Mouse (Mus musculus) midbrain, embryonic 12.5 days (tissue): ENCODE measurements around the gene Dapk2. TPM values are rescaled to one million over a fixed set of nuclear protein-coding genes. Genes with fewer than 3 reads are reported as not detected.
A peak's percentile ranks its signal among the peaks of the same experiment; 100 is the strongest.

Source experiments
- ATAC-seq: fragments of 200-750 bp; cut with Nextera tagmentation; 2 replicates; pipeline ENCODE4 v1.8.0; 2017; ENCODE audit warnings: low read depth, moderate TSS enrichment, moderate library complexity; ENCODE audit not compliant: low FRiP score
- H3K27ac ChIP-seq: fragments of 300-500 bp; sonication (generic); replicated peaks from 2 replicates; pipeline ENCODE4 v1.5.1; 2016; ENCODE audit warnings: mild to moderate bottlenecking
- H3K27me3 ChIP-seq: fragments of 300-500 bp; sonication (generic); 2 replicates; pipeline ENCODE4 v1.6.1; 2016; ENCODE audit warnings: mild to moderate bottlenecking
- H3K36me3 ChIP-seq: fragments of 300-500 bp; sonication (generic); 2 replicates; pipeline ENCODE4 v1.6.1; 2016
- H3K4me1 ChIP-seq: fragments of 300-500 bp; sonication (generic); 2 replicates; pipeline ENCODE4 v1.6.1; 2016
- H3K4me2 ChIP-seq: fragments of 300-500 bp; sonication (generic); replicated peaks from 2 replicates; pipeline ENCODE4 v1.6.1; 2016; ENCODE audit warnings: mild to moderate bottlenecking, moderate library complexity
- H3K4me3 ChIP-seq: fragments of 300-500 bp; sonication (generic); 2 replicates; pipeline ENCODE4 v1.5.1; 2016; ENCODE audit warnings: mild to moderate bottlenecking
- H3K9ac ChIP-seq: fragments of 300-500 bp; sonication (generic); replicated peaks from 2 replicates; pipeline ENCODE4 v1.6.1; 2016; ENCODE audit warnings: mild to moderate bottlenecking, moderate library complexity
- H3K9me3 ChIP-seq: fragments of 300-500 bp; sonication (generic); 2 replicates; pipeline ENCODE4 v1.6.1; 2016; ENCODE audit warnings: mild to moderate bottlenecking
- WGBS: fragments of 180-500 bp; shearing (Covaris S2); methylation state at CpG from one replicate; pipeline ENCODE4 v1.1.7; 2016; 5-methylcytosine and 5-hydroxymethylcytosine counted together
- polyA plus RNA-seq: library from polyadenylated mRNA; unstranded; fragments of >200 nt; fragmentation: Nextera tagmentation; extraction: Ambion mirVana; gene quantifications from 2 replicates; pipeline ENCODE4 v1.2.1, GENCODE M21; 2016

Gene Dapk2
- polyA plus RNA-seq, 1 experiment from 2014 or later, result 3.7 TPM

GRCm38 (mm10) chr9:66174985-66175384 is 17.0 kb downstream of the Dapk2 start:
- 93% methylated on average over 3 of the region's 3 CpGs for WGBS
- no peaks in the 10 kb centered on the region for H3K36me3 ChIP-seq
- H3K27ac ChIP-seq, result no peak overlapping the region
- H3K9me3 ChIP-seq, result no peaks in the 10 kb centered on the region
- no peaks in the 10 kb centered on the region for H3K27me3 ChIP-seq
- H3K4me2 ChIP-seq, result no peak overlapping the region
- no peak overlapping the region for H3K4me3 ChIP-seq
- no peak for ATAC-seq
- H3K9ac ChIP-seq, result no peak overlapping the region
- H3K4me1 ChIP-seq, result peaks cover 20% of the 10 kb centered on the region

GRCm38 (mm10) chr9:66177975-66178374 is 20.0 kb downstream of the Dapk2 start:
- no peak for ATAC-seq
- H3K9me3 ChIP-seq, result no peaks in the 10 kb centered on the region
- no peak overlapping the region for H3K4me2 ChIP-seq
- H3K9ac ChIP-seq, result no peak overlapping the region
- no peak overlapping the region for H3K27ac ChIP-seq
- 0% methylated on average over 1 of the region's 1 CpGs for WGBS
- H3K4me1 ChIP-seq, result no peaks in the 10 kb centered on the region
- no peaks in the 10 kb centered on the region for H3K27me3 ChIP-seq
- H3K36me3 ChIP-seq, result no peaks in the 10 kb centered on the region
- no peak overlapping the region for H3K4me3 ChIP-seq

GRCm38 (mm10) chr9:66179795-66180194 is 21.8 kb downstream of the Dapk2 start:
- Histone ChIP-seq H3K9ac (no peak overlapping the region), H3K4me2 (no peak overlapping the region), H3K4me1 (no peaks in the 10 kb centered on the region), H3K27ac (no peak overlapping the region), H3K27me3 (no peaks in the 10 kb centered on the region), H3K4me3 (no peak overlapping the region), H3K36me3 (no peaks in the 10 kb centered on the region), H3K9me3 (no peaks in the 10 kb centered on the region)
- WGBS, result 92% methylated on average over 6 of the region's 6 CpGs
- no peak for ATAC-seq

GRCm38 (mm10) chr9:66181126-66181825 is 23.3 kb downstream of the Dapk2 start:
- peaks cover under 1% of the 10 kb centered on the region for H3K4me1 ChIP-seq
- no peaks in the 10 kb centered on the region for H3K27me3 ChIP-seq
- H3K4me3 ChIP-seq, result no peak overlapping the region
- H3K9me3 ChIP-seq, result no peaks in the 10 kb centered on the region
- WGBS, result 80% methylated on average over 4 of the region's 4 CpGs
- no peak overlapping the region for H3K4me2 ChIP-seq
- no peaks in the 10 kb centered on the region for H3K36me3 ChIP-seq
- ATAC-seq, result no peak
- H3K9ac ChIP-seq, result no peak overlapping the region
- no peak overlapping the region for H3K27ac ChIP-seq

GRCm38 (mm10) chr9:66181826-66182678 is 24.0 kb downstream of the Dapk2 start:
- Histone ChIP-seq H3K36me3 (no peaks in the 10 kb centered on the region), H3K27me3 (no peaks in the 10 kb centered on the region), H3K4me1 (peaks cover 8% of the 10 kb centered on the region), H3K9ac (no peak overlapping the region), H3K27ac (no peak overlapping the region), H3K4me2 (no peak overlapping the region), H3K4me3 (no peak overlapping the region), H3K9me3 (no peaks in the 10 kb centered on the region)
- WGBS, result 69% methylated on average over 11 of the region's 11 CpGs
- no peak for ATAC-seq

- no peak overlapping the region for H3K4me3 ChIP-seq
- no peaks in the 10 kb centered on the region for H3K9me3 ChIP-seq
- H3K27ac ChIP-seq, result no peak overlapping the region
- no peaks in the 10 kb centered on the region for H3K27me3 ChIP-seq
- no peak overlapping the region for H3K9ac ChIP-seq
- no peaks in the 10 kb centered on the region for H3K36me3 ChIP-seq
- ATAC-seq, result no peak
- peaks cover 10% of the 10 kb centered on the region for H3K4me1 ChIP-seq
- WGBS, result 91% methylated on average over 3 of the region's 3 CpGs
- no peak overlapping the region for H3K4me2 ChIP-seq
These were observed 24.6 kb downstream of the Dapk2 start for GRCm38 (mm10) chr9:66182679-66182993.

GRCm38 (mm10) chr9:66183023-66183422 is 25.0 kb downstream of the Dapk2 start:
- Histone ChIP-seq H3K9ac (no peak overlapping the region), H3K27ac (no peak overlapping the region), H3K4me3 (no peak overlapping the region), H3K4me2 (no peak overlapping the region), H3K27me3 (no peaks in the 10 kb centered on the region), H3K36me3 (no peaks in the 10 kb centered on the region), H3K4me1 (peaks cover 10% of the 10 kb centered on the region), H3K9me3 (no peaks in the 10 kb centered on the region)
- ATAC-seq, result no peak
- 86% methylated on average over 3 of the region's 3 CpGs for WGBS

GRCm38 (mm10) chr9:66184572-66184971 is 26.5 kb downstream of the Dapk2 start:
- Histone ChIP-seq H3K4me1 (peaks cover 10% of the 10 kb centered on the region), H3K36me3 (no peaks in the 10 kb centered on the region), H3K4me2 (no peak overlapping the region), H3K27ac (no peak overlapping the region), H3K27me3 (no peaks in the 10 kb centered on the region), H3K9ac (no peak overlapping the region), H3K4me3 (no peak overlapping the region), H3K9me3 (no peaks in the 10 kb centered on the region)
- ATAC-seq, result no peak
- WGBS, result 72% methylated on average over 5 of the region's 5 CpGs

- no peaks in the 10 kb centered on the region for H3K27me3 ChIP-seq
- H3K9ac ChIP-seq, result no peak overlapping the region
- no peak overlapping the region for H3K4me2 ChIP-seq
- no peaks in the 10 kb centered on the region for H3K36me3 ChIP-seq
- peak overlapping the region; percentile 56 for H3K27ac ChIP-seq
- H3K9me3 ChIP-seq, result no peaks in the 10 kb centered on the region
- peak; percentile 30; the same call in 1 of the 2 replicates for ATAC-seq
- H3K4me3 ChIP-seq, result no peak overlapping the region
- WGBS, result 12% methylated on average over 6 of the region's 6 CpGs
- H3K4me1 ChIP-seq, result peaks cover 10% of the 10 kb centered on the region
These were observed 28.4 kb downstream of the Dapk2 start for GRCm38 (mm10) chr9:66186426-66186825.

GRCm38 (mm10) chr9:66189026-66189425 is 31.0 kb downstream of the Dapk2 start:
- Histone ChIP-seq H3K4me1 (peaks cover 10% of the 10 kb centered on the region), H3K4me3 (no peak overlapping the region), H3K27me3 (no peaks in the 10 kb centered on the region), H3K27ac (no peak overlapping the region), H3K36me3 (no peaks in the 10 kb centered on the region), H3K9ac (no peak overlapping the region), H3K4me2 (no peak overlapping the region), H3K9me3 (no peaks in the 10 kb centered on the region)
- no peak for ATAC-seq
- 47% methylated on average over 1 of the region's 1 CpGs for WGBS

GRCm38 (mm10) chr9:66194003-66194402 is 36.0 kb downstream of the Dapk2 start:
- H3K9me3 ChIP-seq, result no peaks in the 10 kb centered on the region
- no peak overlapping the region for H3K4me2 ChIP-seq
- no peak overlapping the region for H3K9ac ChIP-seq
- no peak overlapping the region for H3K4me3 ChIP-seq
- WGBS, result 91% methylated on average over 3 of the region's 3 CpGs
- H3K4me1 ChIP-seq, result no peaks in the 10 kb centered on the region
- no peak for ATAC-seq
- no peak overlapping the region for H3K27ac ChIP-seq
- no peaks in the 10 kb centered on the region for H3K27me3 ChIP-seq
- no peaks in the 10 kb centered on the region for H3K36me3 ChIP-seq

- H3K4me3 ChIP-seq, result no peak overlapping the region
- no peaks in the 10 kb centered on the region for H3K36me3 ChIP-seq
- no peak overlapping the region for H3K27ac ChIP-seq
- no peaks in the 10 kb centered on the region for H3K4me1 ChIP-seq
- H3K27me3 ChIP-seq, result no peaks in the 10 kb centered on the region
- no peak overlapping the region for H3K9ac ChIP-seq
- no peak for ATAC-seq
- H3K4me2 ChIP-seq, result no peak overlapping the region
- WGBS, result 70% methylated on average over 3 of the region's 3 CpGs
- no peaks in the 10 kb centered on the region for H3K9me3 ChIP-seq
These were observed 38.5 kb downstream of the Dapk2 start for GRCm38 (mm10) chr9:66196561-66196960.
